Mouse (Mus musculus): ENCODE data around the gene Syne2.

GRCm38 (mm10) chr12:75771410-75771809, 46.5 kb upstream of the Syne2 start:
- TF ChIP-seq CTCF (IDR thresholded peaks at IDR 0.05; ENCODE audit: low read depth, low read length) = no peak
- TF ChIP-seq EP300 (IDR thresholded peaks at IDR 0.05; ENCODE audit: insufficient read depth, low read depth, low read length) = no peak

Measured in ES-Bruce4 (cell line).